Mouse (Mus musculus) neural tube, embryonic 11.5 days (tissue): ENCODE results near the gene Pdlim7. TPM values are rescaled to one million over a fixed set of nuclear protein-coding genes. Genes with fewer than 3 reads are reported as not detected.

Experiments used
- ATAC-seq: fragments of 200-750 bp; cut with Nextera tagmentation; 2 replicates; pipeline ENCODE4 v1.8.0; 2017; ENCODE audit warnings: moderate number of reproducible peaks, mild to moderate bottlenecking, moderate TSS enrichment, moderate library complexity; ENCODE audit not compliant: insufficient read depth, low FRiP score, low TSS enrichment
- DNase-seq: peaks from one replicate; pipeline ENCODE4 v3.0.0-alpha.2; 2015; ENCODE audit warnings: low spot score
- H3K27ac ChIP-seq: fragments of 300-500 bp; sonication (generic); 2 replicates; pipeline ENCODE4 v1.5.1; 2014; ENCODE audit warnings: low read depth, mild to moderate bottlenecking, low read length
- H3K27me3 ChIP-seq: fragments of 300-500 bp; sonication (generic); 2 replicates; pipeline ENCODE4 v1.6.1; 2014; ENCODE audit warnings: mild to moderate bottlenecking, low read length, mixed read lengths; ENCODE audit not compliant: control insufficient read depth, insufficient read depth
- H3K36me3 ChIP-seq: fragments of 300-500 bp; sonication (generic); 2 replicates; pipeline ENCODE4 v1.6.1; 2014; ENCODE audit warnings: mild to moderate bottlenecking, low read length, moderate library complexity, mixed read lengths; ENCODE audit not compliant: control insufficient read depth, insufficient read depth
- H3K4me1 ChIP-seq: fragments of 300-500 bp; sonication (generic); 2 replicates; pipeline ENCODE4 v1.6.1; 2014; ENCODE audit warnings: low read length, mixed read lengths; ENCODE audit not compliant: control insufficient read depth, insufficient read depth
- H3K4me2 ChIP-seq: fragments of 300-500 bp; sonication (generic); 2 replicates; pipeline ENCODE4 v1.6.1; 2014; ENCODE audit warnings: low read depth, mild to moderate bottlenecking, moderate library complexity
- H3K4me3 ChIP-seq: fragments of 300-500 bp; sonication (generic); 2 replicates; pipeline ENCODE4 v1.5.1; 2014; ENCODE audit warnings: low read depth, low read length
- H3K9ac ChIP-seq: fragments of 300-500 bp; sonication (generic); 2 replicates; pipeline ENCODE4 v1.6.1; 2014; ENCODE audit warnings: mild to moderate bottlenecking, low read length
- H3K9me3 ChIP-seq: fragments of 300-500 bp; sonication (generic); 2 replicates; pipeline ENCODE4 v1.6.1; 2016; ENCODE audit warnings: low read length; ENCODE audit not compliant: control insufficient read depth
- WGBS: fragments of 180-500 bp; shearing (Covaris S2); extraction: QIAGEN DNeasy Blood & Tissue Kit; methylation state at CpG from one replicate; pipeline ENCODE4 v1.1.7; 2014; 5-methylcytosine and 5-hydroxymethylcytosine counted together
- polyA plus RNA-seq: library from polyadenylated mRNA; unstranded; fragments of >200 nt; fragmentation: Nextera tagmentation; extraction: Ambion mirVana; gene quantifications from 2 replicates; pipeline ENCODE4 v1.2.1, GENCODE M21; 2014

Gene Pdlim7
- polyA plus RNA-seq, 1 experiment from 2014 or later = 172 TPM

DNA sequence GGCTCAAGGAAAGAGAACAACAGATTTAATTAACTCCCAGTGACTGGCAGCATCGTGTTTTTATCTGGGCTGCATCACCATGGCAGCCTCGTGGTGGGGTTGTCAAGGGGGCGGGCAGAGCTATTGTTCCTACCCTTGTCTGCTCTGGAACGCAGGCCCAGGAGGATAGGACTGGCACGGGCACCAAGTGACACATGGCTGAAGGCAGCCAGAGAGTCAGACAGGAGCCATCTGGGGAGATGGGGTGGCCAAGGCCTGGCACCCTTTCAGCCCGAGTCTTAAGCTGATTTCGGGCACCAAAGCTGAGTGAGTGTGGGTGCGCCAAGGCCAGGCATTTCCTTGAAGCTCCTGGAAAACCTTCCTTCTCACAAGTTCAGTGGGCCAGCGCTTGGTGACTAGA lies 43.1 kb downstream of the Pdlim7 start:
- Histone ChIP-seq H3K4me2 (no peak overlapping the region), H3K4me3 (no peak overlapping the region), H3K9me3 (no peaks in the 10 kb centered on the region), H3K9ac (0 out of 2 replicates have a peak overlapping the region, but pooled peaks have one; percentile 29), H3K4me1 (peaks cover 55% of the 10 kb centered on the region), H3K27ac (0 out of 2 replicates have a peak overlapping the region, but pooled peaks have one; percentile 50), H3K36me3 (peaks cover 8% of the 10 kb centered on the region), H3K27me3 (no peaks in the 10 kb centered on the region)
- DNase-seq (no peak), ATAC-seq (no peak)
- WGBS = 66% methylated on average over 9 of the region's 9 CpGs

- ATAC-seq = no peak
- Histone ChIP-seq H3K9me3 (no peaks in the 10 kb centered on the region), H3K4me1 (peaks cover 54% of the 10 kb centered on the region), H3K27ac (no peak overlapping the region), H3K4me2 (no peak overlapping the region), H3K4me3 (no peak overlapping the region), H3K27me3 (no peaks in the 10 kb centered on the region), H3K9ac (no peak overlapping the region), H3K36me3 (no peaks in the 10 kb centered on the region)
- peak; percentile 50 for DNase-seq
- 48% methylated on average over 13 of the region's 13 CpGs for WGBS
These were observed 44.5 kb downstream of the Pdlim7 start for GRCm38 (mm10) chr13:55468851-55469560.

- Histone ChIP-seq H3K27me3 (no peaks in the 10 kb centered on the region), H3K9me3 (no peaks in the 10 kb centered on the region), H3K4me2 (peak overlapping the region; percentile 66), H3K9ac (peak overlapping the region; percentile 69), H3K36me3 (0 out of 2 replicates have a peak, but pooled peaks cover 2% of the 10 kb centered on the region), H3K4me3 (no peak overlapping the region), H3K4me1 (peaks cover 36% of the 10 kb centered on the region), H3K27ac (peak overlapping the region; percentile 84; the same call in 1 of the 2 replicates)
- DNase-seq (no peak), ATAC-seq (no peak)
- 75% methylated on average over 5 of the region's 5 CpGs for WGBS
These were observed 47.5 kb downstream of the Pdlim7 start for GRCm38 (mm10) chr13:55465830-55466440.

GRCm38 (mm10) chr13:55465184-55465583 lies 48.3 kb downstream of the Pdlim7 start:
- peak overlapping the region; percentile 69 for H3K9ac ChIP-seq
- H3K4me3 ChIP-seq = peak overlapping the region; percentile 50
- no peaks in the 10 kb centered on the region for H3K27me3 ChIP-seq
- DNase-seq = peak; percentile 49
- peak overlapping the region; percentile 66 for H3K4me2 ChIP-seq
- peak overlapping the region; percentile 84 for H3K27ac ChIP-seq
- no peaks in the 10 kb centered on the region for H3K9me3 ChIP-seq
- peak; percentile 36 for ATAC-seq
- 4% methylated on average over 3 of the region's 3 CpGs for WGBS
- peaks cover 29% of the 10 kb centered on the region for H3K4me1 ChIP-seq
- H3K36me3 ChIP-seq = 0 out of 2 replicates have a peak, but pooled peaks cover 2% of the 10 kb centered on the region

GRCm38 (mm10) chr13:55464027-55464884 lies 49.2 kb downstream of the Pdlim7 start, which contains the start of gene Prr7:
Gene Prr7, plus strand, starts transcription at chr13:55464267.
- H3K36me3 ChIP-seq = peaks cover 6% of the 10 kb centered on the region
- WGBS = under 1% methylated on average over 65 of the region's 84 CpGs
- peak; percentile 83 for ATAC-seq
- peaks cover 24% of the 10 kb centered on the region for H3K4me1 ChIP-seq
- no peaks in the 10 kb centered on the region for H3K27me3 ChIP-seq
- H3K4me3 ChIP-seq = peak within 1 kb of the TSS; percentile 50
- peak within 1 kb of the TSS; percentile 69 for H3K9ac ChIP-seq
- H3K27ac ChIP-seq = peak within 1 kb of the TSS; percentile 84
- DNase-seq = peak; percentile 88
- H3K9me3 ChIP-seq = no peaks in the 10 kb centered on the region
- H3K4me2 ChIP-seq = peak within 1 kb of the TSS; percentile 66

GRCm38 (mm10) chr13:55463399-55464026 lies 50.0 kb downstream of the Pdlim7 start:
- Histone ChIP-seq H3K9me3 (no peaks in the 10 kb centered on the region), H3K4me1 (peaks cover 21% of the 10 kb centered on the region), H3K27ac (peak overlapping the region; percentile 84; the same call in 1 of the 2 replicates), H3K36me3 (peaks cover 12% of the 10 kb centered on the region), H3K4me2 (peak overlapping the region; percentile 66), H3K9ac (peak overlapping the region; percentile 69), H3K27me3 (no peaks in the 10 kb centered on the region), H3K4me3 (peak overlapping the region; percentile 50)
- no peak for DNase-seq
- 10% methylated on average over 14 of the region's 14 CpGs for WGBS
- ATAC-seq = no peak

DNA sequence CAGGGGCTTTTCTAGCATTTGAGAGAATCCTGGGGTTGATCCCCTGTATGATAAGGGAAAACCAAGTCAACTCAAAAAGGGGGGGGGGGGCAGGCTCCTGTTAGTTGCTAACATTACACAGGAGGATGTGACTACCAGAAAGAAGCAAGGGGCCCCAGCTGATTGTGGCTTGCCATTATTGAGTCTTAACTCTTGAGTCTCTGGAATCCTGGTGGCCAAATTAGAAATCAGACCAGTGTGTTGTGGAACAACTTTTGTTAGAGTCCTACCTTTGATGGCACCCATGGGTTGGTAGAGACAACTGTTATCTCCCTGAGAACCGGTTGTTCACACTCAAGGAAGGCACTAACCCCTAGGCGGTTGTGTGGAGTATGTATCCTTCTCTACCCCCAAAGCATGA lies 50.5 kb downstream of the Pdlim7 start:
- H3K27ac ChIP-seq = no peak overlapping the region
- peak overlapping the region; percentile 2; the same call in 1 of the 2 replicates for H3K4me3 ChIP-seq
- H3K9ac ChIP-seq = no peak overlapping the region
- H3K4me1 ChIP-seq = peaks cover 21% of the 10 kb centered on the region
- DNase-seq (no peak), ATAC-seq (no peak)
- no peaks in the 10 kb centered on the region for H3K9me3 ChIP-seq
- peaks cover 15% of the 10 kb centered on the region for H3K36me3 ChIP-seq
- H3K4me2 ChIP-seq = peak overlapping the region; percentile 66; the same call in 1 of the 2 replicates
- no peaks in the 10 kb centered on the region for H3K27me3 ChIP-seq
- 49% methylated on average over 2 of the region's 2 CpGs for WGBS
